Mouse (Mus musculus) forebrain, embryonic 15.5 days (tissue): ENCODE measurements around the gene Lrba. TPM values are rescaled to one million over a fixed set of nuclear protein-coding genes. Genes with fewer than 3 reads are reported as not detected.

Source experiments
- ATAC-seq: fragments of 200-750 bp; cut with Nextera tagmentation; replicated peaks from 2 replicates; pipeline ENCODE4 v1.8.0; 2017; ENCODE audit warnings: mild to moderate bottlenecking, moderate TSS enrichment, moderate library complexity
- H3K27ac ChIP-seq: fragments of 300-500 bp; sonication (generic); replicated peaks from 2 replicates; pipeline ENCODE4 v1.5.1; 2015; ENCODE audit warnings: mild to moderate bottlenecking, inconsistent platforms
- H3K27me3 ChIP-seq: fragments of 300-500 bp; sonication (generic); 2 replicates; pipeline ENCODE4 v1.6.1; 2015; ENCODE audit warnings: inconsistent platforms
- H3K36me3 ChIP-seq: fragments of 300-500 bp; sonication (generic); 2 replicates; pipeline ENCODE4 v1.6.1; 2015; ENCODE audit warnings: mild to moderate bottlenecking, inconsistent platforms
- H3K4me1 ChIP-seq: fragments of 300-500 bp; sonication (generic); 2 replicates; pipeline ENCODE4 v1.6.1; 2015; ENCODE audit warnings: inconsistent platforms
- H3K4me2 ChIP-seq: fragments of 300-500 bp; sonication (generic); replicated peaks from 2 replicates; pipeline ENCODE4 v1.6.1; 2015; ENCODE audit warnings: mild to moderate bottlenecking, inconsistent platforms
- H3K4me3 ChIP-seq: fragments of 300-500 bp; sonication (generic); 2 replicates; pipeline ENCODE4 v1.5.1; 2015; ENCODE audit warnings: mild to moderate bottlenecking, inconsistent platforms
- H3K9ac ChIP-seq: fragments of 300-500 bp; sonication (generic); replicated peaks from 2 replicates; pipeline ENCODE4 v1.6.1; 2015; ENCODE audit warnings: mild to moderate bottlenecking, inconsistent platforms
- H3K9me3 ChIP-seq: fragments of 300-500 bp; sonication (generic); 2 replicates; pipeline ENCODE4 v1.6.1; 2016; ENCODE audit warnings: inconsistent platforms
- WGBS: fragments of 180-500 bp; shearing (Covaris S2); methylation state at CpG from one replicate; pipeline ENCODE4 v1.1.7; 2015; ENCODE audit warnings: mixed read lengths; 5-methylcytosine and 5-hydroxymethylcytosine counted together
- polyA plus RNA-seq: library from polyadenylated mRNA; unstranded; fragments of >200 nt; fragmentation: Nextera tagmentation; extraction: Ambion mirVana; gene quantifications from 2 replicates; pipeline ENCODE4 v1.2.1, GENCODE M21; 2015

The Lrba gene
- polyA plus RNA-seq, 1 experiment from 2014 or later = 2.3 TPM

GRCm38 (mm10) chr3:86275651-86276050 lies 51.2 kb downstream of the Lrba start:
- no peaks in the 10 kb centered on the region for H3K9me3 ChIP-seq
- no peak for ATAC-seq
- H3K4me2 ChIP-seq = no peak overlapping the region
- no peaks in the 10 kb centered on the region for H3K36me3 ChIP-seq
- no peaks in the 10 kb centered on the region for H3K4me1 ChIP-seq
- no peak overlapping the region for H3K27ac ChIP-seq
- 77% methylated on average over 1 of the region's 1 CpGs for WGBS
- H3K9ac ChIP-seq = no peak overlapping the region
- no peaks in the 10 kb centered on the region for H3K27me3 ChIP-seq
- no peak overlapping the region for H3K4me3 ChIP-seq

DNA sequence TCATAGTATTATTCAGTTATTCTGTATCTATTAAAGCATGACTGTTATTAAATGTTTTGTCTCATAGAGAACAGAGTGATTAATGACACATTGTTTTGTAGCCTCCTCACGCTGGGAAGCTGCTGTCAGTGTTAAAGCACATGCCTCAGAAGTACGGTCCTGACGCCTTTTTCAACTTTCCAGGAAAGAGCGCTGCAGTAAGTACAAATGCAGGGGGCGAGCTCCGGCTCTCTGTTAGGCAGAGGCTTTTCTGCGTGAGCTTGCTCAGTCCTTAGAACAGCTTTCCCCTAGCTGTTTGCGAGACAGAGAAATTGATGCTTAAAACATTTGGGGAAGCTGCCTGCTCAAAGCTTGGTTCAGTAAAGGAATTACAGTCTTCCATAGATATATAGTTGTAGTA lies 66.8 kb downstream of the Lrba start:
- no peaks in the 10 kb centered on the region for H3K27me3 ChIP-seq
- no peak overlapping the region for H3K27ac ChIP-seq
- no peaks in the 10 kb centered on the region for H3K4me1 ChIP-seq
- H3K9me3 ChIP-seq = no peaks in the 10 kb centered on the region
- H3K4me3 ChIP-seq = no peak overlapping the region
- H3K9ac ChIP-seq = no peak overlapping the region
- no peak overlapping the region for H3K4me2 ChIP-seq
- ATAC-seq = no peak
- H3K36me3 ChIP-seq = no peaks in the 10 kb centered on the region
- WGBS = 50% methylated on average over 8 of the region's 8 CpGs

DNA sequence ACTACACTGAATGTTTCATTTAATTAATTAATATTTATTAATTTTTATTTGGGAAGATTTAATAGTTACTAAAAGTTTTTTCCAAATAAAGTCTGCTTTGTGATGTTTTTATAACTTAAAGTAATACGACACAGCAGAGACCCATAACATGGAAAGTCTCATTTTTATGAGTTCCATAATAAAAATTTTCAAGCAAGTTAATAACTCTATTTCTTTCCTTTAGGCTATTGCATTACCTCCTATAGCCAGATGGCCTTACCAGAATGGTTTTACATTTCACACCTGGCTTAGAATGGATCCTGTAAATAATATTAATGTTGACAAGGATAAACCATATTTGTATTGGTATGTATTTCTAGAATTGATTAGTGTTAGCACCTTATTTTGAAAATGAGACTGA lies 70.4 kb downstream of the Lrba start:
- no peak overlapping the region for H3K9ac ChIP-seq
- H3K4me1 ChIP-seq = no peaks in the 10 kb centered on the region
- H3K4me3 ChIP-seq = no peak overlapping the region
- H3K9me3 ChIP-seq = no peaks in the 10 kb centered on the region
- H3K36me3 ChIP-seq = no peaks in the 10 kb centered on the region
- WGBS = 90% methylated on average over 1 of the region's 1 CpGs
- no peak for ATAC-seq
- no peaks in the 10 kb centered on the region for H3K27me3 ChIP-seq
- no peak overlapping the region for H3K27ac ChIP-seq
- H3K4me2 ChIP-seq = no peak overlapping the region

DNA sequence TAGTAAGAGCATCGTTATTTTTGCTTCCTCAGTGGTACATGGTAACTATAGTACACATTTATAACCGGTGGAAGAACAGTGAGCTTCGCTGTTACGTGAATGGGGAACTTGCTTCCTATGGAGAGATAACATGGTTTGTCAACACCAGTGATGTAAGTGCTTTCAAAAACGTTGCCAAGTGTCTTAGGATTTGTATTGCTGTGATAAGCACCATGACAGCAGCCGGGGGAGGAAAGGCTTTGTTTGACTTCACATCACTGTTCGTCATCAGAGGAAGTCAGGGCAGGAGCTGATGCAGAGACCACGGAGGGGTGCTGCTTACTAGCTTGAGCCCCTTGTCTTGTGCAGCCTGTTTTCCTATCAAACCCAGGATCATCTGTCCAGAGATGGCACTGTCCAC lies 71.7 kb downstream of the Lrba start:
- ATAC-seq = no peak
- H3K9me3 ChIP-seq = no peaks in the 10 kb centered on the region
- H3K27ac ChIP-seq = no peak overlapping the region
- no peaks in the 10 kb centered on the region for H3K27me3 ChIP-seq
- no peak overlapping the region for H3K4me2 ChIP-seq
- no peaks in the 10 kb centered on the region for H3K4me1 ChIP-seq
- H3K9ac ChIP-seq = no peak overlapping the region
- H3K36me3 ChIP-seq = no peaks in the 10 kb centered on the region
- H3K4me3 ChIP-seq = no peak overlapping the region
- WGBS = 67% methylated on average over 8 of the region's 8 CpGs

DNA sequence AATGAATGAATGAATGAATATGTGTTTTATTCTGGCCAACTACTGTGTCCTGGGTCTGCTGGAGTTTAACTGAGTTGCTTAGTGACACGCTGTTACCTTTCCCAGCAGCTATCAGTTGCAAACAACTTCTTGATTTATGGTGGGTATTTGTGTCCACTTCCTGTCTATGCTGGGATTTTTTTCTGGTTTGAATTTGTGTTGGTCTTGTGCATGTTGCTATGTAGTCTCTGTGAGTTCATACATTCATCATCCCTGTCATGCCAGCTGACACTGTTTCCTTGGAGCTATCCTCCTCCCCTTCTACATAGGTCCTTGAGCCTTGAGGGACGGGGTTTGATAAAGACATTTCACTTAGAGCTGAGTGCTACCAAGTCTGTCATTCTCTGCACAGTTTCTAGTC lies 84.4 kb downstream of the Lrba start:
- WGBS = 92% methylated on average over 2 of the region's 2 CpGs
- no peaks in the 10 kb centered on the region for H3K27me3 ChIP-seq
- no peak for ATAC-seq
- H3K4me1 ChIP-seq = no peaks in the 10 kb centered on the region
- H3K9ac ChIP-seq = no peak overlapping the region
- H3K9me3 ChIP-seq = no peaks in the 10 kb centered on the region
- no peak overlapping the region for H3K4me3 ChIP-seq
- no peak overlapping the region for H3K27ac ChIP-seq
- H3K4me2 ChIP-seq = no peak overlapping the region
- no peaks in the 10 kb centered on the region for H3K36me3 ChIP-seq

DNA sequence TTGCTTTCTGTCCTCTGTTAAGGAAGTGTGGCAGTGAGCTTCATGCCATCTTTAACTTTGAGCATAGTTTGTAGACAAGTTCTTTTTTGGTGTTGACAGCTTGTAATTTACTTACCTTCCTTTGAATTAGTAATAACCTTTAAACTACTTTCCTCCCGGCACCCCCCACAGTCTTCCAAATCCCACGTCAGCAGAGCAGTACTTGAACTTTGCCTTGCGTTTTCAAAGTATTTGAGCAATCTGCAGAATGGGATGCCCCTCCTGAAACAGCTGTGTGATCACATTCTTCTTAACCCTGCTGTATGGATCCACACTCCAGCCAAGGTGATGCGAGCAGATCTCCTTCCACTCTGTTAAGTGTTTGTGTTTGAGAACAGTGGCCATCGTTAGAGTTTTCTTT lies 85.7 kb downstream of the Lrba start:
- Histone ChIP-seq H3K27me3 (no peaks in the 10 kb centered on the region), H3K27ac (no peak overlapping the region), H3K9me3 (no peaks in the 10 kb centered on the region), H3K4me2 (no peak overlapping the region), H3K36me3 (no peaks in the 10 kb centered on the region), H3K4me3 (no peak overlapping the region), H3K9ac (no peak overlapping the region), H3K4me1 (no peaks in the 10 kb centered on the region)
- WGBS = 73% methylated on average over 5 of the region's 5 CpGs
- no peak for ATAC-seq

DNA sequence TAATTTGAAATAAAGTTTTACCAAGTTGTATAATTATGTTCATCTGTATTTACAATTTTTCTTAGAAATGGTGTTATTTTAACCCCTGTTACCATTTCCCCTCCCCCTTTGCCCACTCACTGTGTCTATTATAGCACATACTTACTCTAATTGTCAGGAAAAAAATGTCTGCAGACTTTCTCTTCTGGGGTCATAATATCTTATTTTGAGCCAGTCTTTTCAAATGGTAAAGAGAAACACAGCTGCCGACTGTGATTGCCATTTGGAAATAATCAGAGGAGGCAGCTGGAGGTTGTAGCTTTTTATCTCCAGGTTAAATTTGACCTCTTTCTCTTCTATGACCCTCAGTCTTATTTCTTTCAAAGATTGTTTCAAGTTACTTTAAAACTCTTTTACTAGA lies 86.9 kb downstream of the Lrba start:
- Histone ChIP-seq H3K4me3 (no peak overlapping the region), H3K9me3 (no peaks in the 10 kb centered on the region), H3K9ac (no peak overlapping the region), H3K4me2 (no peak overlapping the region), H3K27ac (no peak overlapping the region), H3K4me1 (no peaks in the 10 kb centered on the region), H3K27me3 (no peaks in the 10 kb centered on the region), H3K36me3 (no peaks in the 10 kb centered on the region)
- no peak for ATAC-seq
- WGBS = 11% methylated on average over 1 of the region's 1 CpGs

DNA sequence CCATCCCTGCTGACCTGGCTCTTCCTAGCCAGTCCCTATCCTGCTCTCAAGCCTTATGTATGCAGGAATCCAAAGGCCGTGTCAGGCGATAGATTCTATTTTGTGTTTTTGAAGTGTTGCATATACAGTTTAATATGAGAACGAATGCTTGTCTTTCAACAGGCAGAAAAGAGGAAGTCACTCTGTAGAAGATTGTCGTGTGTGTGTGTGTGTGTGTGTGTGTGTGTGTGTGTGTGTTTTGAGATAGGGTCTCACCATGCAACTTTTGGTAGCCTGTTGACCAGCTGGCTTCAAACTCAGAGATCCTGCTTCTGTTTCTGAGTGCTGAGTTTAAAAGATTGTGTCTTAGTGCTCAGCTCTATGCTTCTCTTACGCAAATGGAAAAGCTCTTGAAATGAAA lies 93.2 kb downstream of the Lrba start:
- Histone ChIP-seq H3K4me2 (no peak overlapping the region), H3K36me3 (no peaks in the 10 kb centered on the region), H3K27me3 (no peaks in the 10 kb centered on the region), H3K27ac (no peak overlapping the region), H3K4me1 (no peaks in the 10 kb centered on the region), H3K4me3 (no peak overlapping the region), H3K9me3 (no peaks in the 10 kb centered on the region), H3K9ac (no peak overlapping the region)
- 95% methylated on average over 5 of the region's 5 CpGs for WGBS
- no peak for ATAC-seq

DNA sequence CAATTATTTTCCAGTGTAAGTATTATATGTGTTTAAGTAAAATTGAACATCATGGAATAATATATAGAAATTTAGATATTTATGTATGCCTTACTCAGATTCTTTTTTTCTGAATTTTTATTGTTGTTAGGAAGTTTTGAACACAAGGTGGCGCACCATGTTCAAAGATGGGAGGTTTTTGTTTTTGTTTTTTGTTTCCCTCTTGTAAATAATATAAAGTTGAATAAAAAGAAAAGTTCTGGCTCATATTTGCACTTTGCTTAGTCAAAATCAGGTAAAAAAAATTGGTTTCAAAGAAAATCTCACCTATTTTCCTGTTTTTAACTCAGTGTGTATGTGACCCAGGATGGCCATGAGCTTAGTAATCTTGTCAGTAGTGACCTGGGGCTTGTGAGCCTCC lies 104.1 kb downstream of the Lrba start:
- WGBS = 35% methylated on average over 1 of the region's 1 CpGs

GRCm38 (mm10) chr3:86343261-86343660 lies 118.8 kb downstream of the Lrba start:
- Histone ChIP-seq H3K4me1 (0 out of 2 replicates have a peak, but pooled peaks cover 4% of the 10 kb centered on the region), H3K36me3 (0 out of 2 replicates have a peak, but pooled peaks cover under 1% of the 10 kb centered on the region), H3K4me3 (no peak overlapping the region), H3K27me3 (no peaks in the 10 kb centered on the region), H3K4me2 (no peak overlapping the region), H3K9me3 (no peaks in the 10 kb centered on the region), H3K27ac (no peak overlapping the region), H3K9ac (no peak overlapping the region)
- WGBS = 28% methylated on average over 5 of the region's 5 CpGs
- ATAC-seq = no peak

More for the DNA sequence above, 104.1 kb downstream of the Lrba start:
- Histone ChIP-seq H3K27ac (no peak overlapping the region), H3K27me3 (no peaks in the 10 kb centered on the region), H3K9me3 (no peaks in the 10 kb centered on the region), H3K4me1 (no peaks in the 10 kb centered on the region), H3K4me2 (no peak overlapping the region), H3K36me3 (no peaks in the 10 kb centered on the region), H3K4me3 (no peak overlapping the region), H3K9ac (no peak overlapping the region)
- ATAC-seq = no peak

DNA sequence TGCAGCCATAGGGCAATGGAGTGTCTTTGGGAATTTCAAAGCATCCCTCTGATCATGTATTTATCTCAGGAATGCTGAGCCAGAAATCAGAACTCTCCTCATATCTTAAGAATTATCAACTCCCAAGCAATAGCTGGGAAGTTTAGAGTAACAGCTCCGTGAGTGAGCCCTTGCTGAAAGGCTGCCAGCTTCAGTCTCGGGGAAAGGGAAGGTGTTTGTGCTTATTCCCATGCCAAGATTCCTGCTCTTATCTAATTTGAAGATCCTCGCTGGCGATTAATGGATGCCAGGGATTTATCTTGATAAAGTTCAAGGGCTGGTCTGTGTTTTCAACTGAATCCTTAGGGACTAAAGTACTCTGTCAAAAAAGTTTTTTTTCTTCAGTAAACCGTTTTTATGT lies 138.0 kb downstream of the Lrba start:
- H3K36me3 ChIP-seq = no peaks in the 10 kb centered on the region
- H3K27me3 ChIP-seq = no peaks in the 10 kb centered on the region
- H3K27ac ChIP-seq = no peak overlapping the region
- H3K4me2 ChIP-seq = no peak overlapping the region
- H3K4me3 ChIP-seq = no peak overlapping the region
- WGBS = 40% methylated on average over 5 of the region's 5 CpGs
- H3K4me1 ChIP-seq = no peaks in the 10 kb centered on the region
- ATAC-seq = no peak
- H3K9me3 ChIP-seq = no peaks in the 10 kb centered on the region
- H3K9ac ChIP-seq = no peak overlapping the region

DNA sequence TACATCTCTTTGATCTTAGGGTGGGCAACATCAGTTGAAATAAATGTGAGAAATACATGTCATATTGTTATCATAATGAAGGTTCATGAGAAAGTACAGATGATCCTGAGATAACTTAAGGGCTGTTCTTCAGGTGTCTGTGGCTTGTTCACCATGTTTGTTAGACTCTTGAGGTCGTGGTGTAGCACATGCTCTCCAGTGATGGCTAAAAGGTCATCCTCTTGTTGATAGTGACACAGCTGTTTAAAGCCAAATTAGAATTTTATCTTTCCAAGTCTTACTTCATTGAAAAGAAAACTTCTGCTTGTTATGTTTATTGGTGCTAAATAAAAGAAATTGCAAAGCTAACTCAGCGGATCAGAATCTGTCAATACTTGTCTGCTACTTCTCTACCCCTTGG lies 147.0 kb downstream of the Lrba start:
- no peak for ATAC-seq
- H3K4me3 ChIP-seq = no peak overlapping the region
- no peaks in the 10 kb centered on the region for H3K36me3 ChIP-seq
- H3K9me3 ChIP-seq = no peaks in the 10 kb centered on the region
- no peak overlapping the region for H3K4me2 ChIP-seq
- H3K9ac ChIP-seq = no peak overlapping the region
- WGBS = 81% methylated on average over 2 of the region's 2 CpGs
- no peaks in the 10 kb centered on the region for H3K4me1 ChIP-seq
- no peaks in the 10 kb centered on the region for H3K27me3 ChIP-seq
- no peak overlapping the region for H3K27ac ChIP-seq

DNA sequence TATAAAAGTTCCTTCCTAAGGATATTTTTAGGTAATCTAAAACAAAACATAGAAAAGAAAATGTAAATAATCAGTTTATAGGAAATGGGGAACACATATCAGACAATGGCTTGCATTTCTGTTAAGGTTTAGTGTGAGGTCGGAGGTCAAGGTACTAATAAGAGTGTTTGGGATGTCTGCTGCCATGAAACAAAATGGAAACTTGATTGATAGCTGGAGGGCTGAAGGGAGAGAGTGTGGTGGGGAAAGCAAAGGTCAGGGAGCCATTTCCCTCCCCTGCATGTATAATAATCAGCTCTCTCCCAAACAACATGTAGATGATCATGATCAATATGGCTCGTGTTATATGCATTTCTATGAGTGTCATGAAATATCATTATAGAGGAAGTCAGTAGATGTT lies 150.8 kb downstream of the Lrba start:
- no peaks in the 10 kb centered on the region for H3K27me3 ChIP-seq
- no peaks in the 10 kb centered on the region for H3K36me3 ChIP-seq
- WGBS = 91% methylated on average over 2 of the region's 2 CpGs
- no peak overlapping the region for H3K4me3 ChIP-seq
- H3K4me2 ChIP-seq = no peak overlapping the region
- no peaks in the 10 kb centered on the region for H3K9me3 ChIP-seq
- no peak overlapping the region for H3K9ac ChIP-seq
- ATAC-seq = no peak
- H3K4me1 ChIP-seq = no peaks in the 10 kb centered on the region
- H3K27ac ChIP-seq = no peak overlapping the region
